Mouse (Mus musculus): Measurements from ENCODE around the gene Naglu.

Gene Naglu

GRCm38 (mm10) chr11:101056885-101057284, 12.9 kb upstream of the Naglu start:
- no peak for DNase-seq (ENCODE audit: low read depth, low spot score)

- peak; percentile 81 for DNase-seq (ENCODE audit: low read depth, low spot score)
Observed at GRCm38 (mm10) chr11:101057860-101058259, 12.0 kb upstream of the Naglu start.

GRCm38 (mm10) chr11:101058726-101059125, 11.1 kb upstream of the Naglu start:
- DNase-seq (ENCODE audit: low read depth, low spot score): no peak

- no peak for DNase-seq (ENCODE audit: low read depth, low spot score)
Observed at GRCm38 (mm10) chr11:101059473-101059872, 10.3 kb upstream of the Naglu start.

GRCm38 (mm10) chr11:101060126-101060525, 9.7 kb upstream of the Naglu start:
- DNase-seq (ENCODE audit: low read depth, low spot score): no peak

- DNase-seq (ENCODE audit: low read depth, low spot score): no peak
Observed at GRCm38 (mm10) chr11:101061049-101061448, 8.8 kb upstream of the Naglu start.

- no peak for DNase-seq (ENCODE audit: low read depth, low spot score)
Observed at GRCm38 (mm10) chr11:101062165-101062884, 7.5 kb upstream of the Naglu start.

GRCm38 (mm10) chr11:101062971-101063675, 6.7 kb upstream of the Naglu start:
- no peak for DNase-seq (ENCODE audit: low read depth, low spot score)

GRCm38 (mm10) chr11:101063676-101064327, 6.0 kb upstream of the Naglu start:
- DNase-seq (ENCODE audit: low read depth, low spot score): no peak

- no peak for DNase-seq (ENCODE audit: low read depth, low spot score)
Observed at GRCm38 (mm10) chr11:101064462-101064861, 5.3 kb upstream of the Naglu start.

GRCm38 (mm10) chr11:101065002-101065401, 4.8 kb upstream of the Naglu start:
- no peak for DNase-seq (ENCODE audit: low read depth, low spot score)

- peak; percentile 81 for DNase-seq (ENCODE audit: low read depth, low spot score)
Observed at GRCm38 (mm10) chr11:101066549-101067412, 3.0 kb upstream of the Naglu start.

GRCm38 (mm10) chr11:101070189-101070527, 346 bp downstream of the Naglu start:
- DNase-seq (ENCODE audit: low read depth, low spot score): no peak

- DNase-seq (ENCODE audit: low read depth, low spot score): no peak
Observed at GRCm38 (mm10) chr11:101070987-101071386, 1.2 kb downstream of the Naglu start.

- DNase-seq (ENCODE audit: low read depth, low spot score): no peak
Observed at GRCm38 (mm10) chr11:101071810-101072428, 2.1 kb downstream of the Naglu start.

- DNase-seq (ENCODE audit: low read depth, low spot score): no peak
Observed at GRCm38 (mm10) chr11:101078121-101078520, 8.3 kb downstream of the Naglu start, which contains the start of gene Hsd17b1. Gene Hsd17b1, plus strand, starts transcription at chr11:101078411.

GRCm38 (mm10) chr11:101079746-101080145, 9.9 kb downstream of the Naglu start:
- DNase-seq (ENCODE audit: low read depth, low spot score): no peak

GRCm38 (mm10) chr11:101080421-101080820, 10.6 kb downstream of the Naglu start:
- DNase-seq (ENCODE audit: low read depth, low spot score): no peak

GRCm38 (mm10) chr11:101081659-101082058, 11.8 kb downstream of the Naglu start:
- no peak for DNase-seq (ENCODE audit: low read depth, low spot score)

- peak; percentile 94 for DNase-seq (ENCODE audit: low read depth, low spot score)
Observed at GRCm38 (mm10) chr11:101082208-101083082, 12.6 kb downstream of the Naglu start, which contains the start of gene Coasy. Gene Coasy, plus strand, starts transcription at chr11:101082565.

All from A20 (cell line).